Mouse (Mus musculus) 3134 (cell line): Measurements from ENCODE around the gene Gm10945.

Source experiments
- DNase-seq: peaks from one replicate; pipeline ENCODE4 v3.0.0-alpha.2; 2011; ENCODE audit warnings: low spot score; ENCODE audit not compliant: insufficient read length; ENCODE audit errors: extremely low read depth

Gm10945 gene

DNA sequence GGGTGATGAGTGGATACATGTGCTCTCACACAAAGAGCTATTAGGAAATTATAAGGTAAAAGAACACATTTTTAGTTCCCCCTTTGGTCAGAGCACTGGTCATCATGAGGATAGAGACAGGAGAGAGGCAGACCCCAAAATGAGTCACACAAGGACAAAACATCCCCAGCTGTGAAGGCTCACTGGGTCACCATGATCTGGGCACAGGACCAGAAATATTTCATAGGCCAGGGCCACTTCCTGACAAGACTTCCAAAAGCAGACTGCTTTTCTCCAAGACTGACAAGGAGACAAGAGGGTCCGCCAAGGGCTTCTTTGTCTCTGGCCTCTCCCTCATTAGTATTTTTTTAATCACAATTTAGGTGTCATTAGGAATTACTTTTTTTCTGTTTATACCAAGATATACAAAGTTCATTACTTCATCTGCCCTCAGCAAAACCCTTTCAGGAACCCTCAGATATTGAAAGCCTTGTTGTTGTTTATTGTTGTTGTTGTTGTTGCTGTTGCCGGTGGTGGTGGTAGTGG is at the start of gene Gm10945:
Gene Gm10945 (minus strand): TSS at position 475 of the 525 bp plus-strand sequence.
- no peak for DNase-seq

DNA sequence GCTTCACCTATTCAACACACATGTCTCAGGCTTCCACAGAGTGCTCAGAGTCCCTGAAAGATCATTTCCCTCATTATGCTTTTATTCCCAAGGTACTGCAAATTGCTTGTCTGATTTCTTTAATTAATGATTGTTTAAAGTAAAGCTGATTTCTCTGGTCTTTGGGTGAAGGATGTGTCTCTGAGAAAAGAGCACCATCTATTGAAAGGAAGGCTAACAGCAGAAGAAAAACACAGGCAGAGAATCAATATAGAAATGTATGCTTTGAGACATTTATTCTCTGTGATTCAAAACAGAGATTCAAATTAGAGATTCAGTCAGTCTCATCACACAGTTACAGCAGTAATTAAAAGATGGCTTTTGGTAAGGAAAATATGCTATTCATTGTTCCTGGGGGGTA is 28.7 kb upstream of the Gm10945 start:
- DNase-seq: no peak

DNA sequence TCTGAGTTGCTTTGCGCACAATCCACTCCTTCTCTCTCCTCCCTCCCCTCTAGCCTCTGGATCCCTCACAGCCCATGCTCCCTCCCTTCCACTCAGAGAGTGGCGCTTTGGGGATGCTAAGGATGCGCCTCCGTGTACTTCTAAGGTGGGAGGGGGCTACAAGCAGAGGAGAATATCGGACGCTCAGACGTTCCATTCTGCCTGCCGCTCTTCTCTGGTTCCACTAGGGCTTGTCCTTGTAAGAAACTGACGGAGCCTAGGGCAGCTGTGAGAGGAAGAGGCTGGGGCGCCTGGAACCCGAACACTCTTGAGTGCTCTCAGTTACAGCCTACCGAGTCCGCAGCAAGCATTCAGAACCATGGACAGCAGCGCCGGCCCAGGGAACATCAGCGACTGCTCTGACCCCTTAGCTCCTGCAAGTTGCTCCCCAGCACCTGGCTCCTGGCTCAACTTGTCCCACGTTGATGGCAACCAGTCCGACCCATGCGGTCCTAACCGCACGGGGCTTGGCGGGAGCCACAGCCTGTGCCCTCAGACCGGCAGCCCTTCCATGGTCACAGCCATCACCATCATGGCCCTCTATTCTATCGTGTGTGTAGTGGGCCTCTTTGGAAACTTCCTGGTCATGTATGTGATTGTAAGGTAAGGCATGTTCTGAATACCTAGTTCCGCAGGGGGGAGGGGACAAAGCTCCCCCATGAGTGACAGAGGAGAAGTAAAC is 27.1 kb upstream of the Gm10945 start:
- DNase-seq: peak; percentile 3

DNA sequence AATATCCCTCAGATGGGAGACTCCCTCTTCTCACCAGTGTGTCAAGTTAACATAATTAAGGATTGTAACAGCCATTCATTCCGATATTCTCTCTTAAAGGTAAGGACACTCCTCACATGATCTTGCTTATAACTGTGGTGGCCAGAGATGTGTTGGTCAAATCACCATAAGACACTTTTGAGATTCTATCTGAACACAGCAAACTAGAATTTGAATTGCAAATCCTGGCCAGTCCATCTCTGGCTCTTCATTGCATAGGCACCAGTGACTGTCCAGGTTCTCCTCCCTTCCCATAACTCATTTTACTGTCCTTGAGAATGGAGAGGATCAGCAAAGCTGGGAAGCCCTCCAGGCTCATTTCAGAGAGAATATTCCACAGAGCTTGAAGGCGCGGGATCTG is 3.4 kb downstream of the Gm10945 start, which contains the start of gene Oprm1:
Gene Oprm1 (plus strand): TSS at position 301 of the 400 bp plus-strand sequence.
- no peak for DNase-seq

DNA sequence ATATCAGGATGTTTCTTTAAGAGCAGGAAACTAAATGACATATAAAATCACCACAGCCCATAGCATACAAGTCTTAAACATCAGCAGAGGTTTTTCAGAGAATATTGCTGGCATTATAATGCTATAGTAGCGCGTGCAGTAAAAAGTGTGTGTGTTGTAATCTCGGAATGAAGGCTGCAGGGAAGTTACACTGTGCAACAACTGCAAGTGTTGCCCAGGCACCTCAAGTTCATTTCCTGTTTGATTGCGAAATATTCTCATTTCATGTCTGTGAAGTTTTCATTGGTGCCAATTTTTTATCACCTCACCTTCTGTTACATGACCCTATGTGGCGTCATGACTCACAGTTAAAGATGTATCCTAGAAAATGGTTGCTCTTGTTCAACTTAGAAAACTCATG is 8.2 kb downstream of the Gm10945 start:
- no peak for DNase-seq

DNA sequence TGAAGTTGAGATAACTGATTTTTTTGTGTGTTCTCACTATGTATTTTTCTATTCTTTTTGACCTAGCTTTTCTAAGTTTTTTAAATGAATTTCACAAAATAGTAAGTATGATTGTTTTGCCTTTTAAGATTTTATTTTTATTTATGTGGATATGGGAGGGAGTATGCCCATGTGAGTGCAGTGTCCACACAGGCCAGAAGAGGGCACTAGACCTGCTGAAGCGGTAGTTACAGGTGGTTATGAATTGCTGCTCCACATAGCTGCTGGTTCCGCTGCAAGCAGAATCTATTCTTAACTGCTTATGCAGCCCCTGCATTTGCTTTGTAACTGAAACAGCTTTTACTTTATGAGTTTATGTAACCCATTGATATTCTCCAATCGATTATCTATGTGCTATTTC is 33.1 kb downstream of the Gm10945 start:
- DNase-seq: no peak

DNA sequence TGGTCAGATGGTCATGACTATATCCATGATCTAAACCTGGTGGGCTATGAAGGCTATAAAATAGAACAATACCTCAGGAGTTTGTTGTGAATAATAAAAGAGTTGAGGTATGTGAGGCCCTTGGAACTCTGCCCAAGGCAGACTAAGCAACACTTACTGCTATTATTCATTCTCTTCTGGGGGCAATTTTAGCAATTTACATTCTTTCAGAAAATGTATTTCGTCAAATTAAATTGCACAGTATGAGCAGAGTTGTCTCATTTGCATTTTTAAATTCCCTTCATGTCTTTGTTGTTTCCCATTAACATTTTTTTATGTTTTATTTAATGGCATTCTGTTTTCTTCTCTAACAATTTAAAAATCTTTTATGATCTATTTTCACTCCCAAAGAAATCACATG is 37.8 kb downstream of the Gm10945 start:
- no peak for DNase-seq

DNA sequence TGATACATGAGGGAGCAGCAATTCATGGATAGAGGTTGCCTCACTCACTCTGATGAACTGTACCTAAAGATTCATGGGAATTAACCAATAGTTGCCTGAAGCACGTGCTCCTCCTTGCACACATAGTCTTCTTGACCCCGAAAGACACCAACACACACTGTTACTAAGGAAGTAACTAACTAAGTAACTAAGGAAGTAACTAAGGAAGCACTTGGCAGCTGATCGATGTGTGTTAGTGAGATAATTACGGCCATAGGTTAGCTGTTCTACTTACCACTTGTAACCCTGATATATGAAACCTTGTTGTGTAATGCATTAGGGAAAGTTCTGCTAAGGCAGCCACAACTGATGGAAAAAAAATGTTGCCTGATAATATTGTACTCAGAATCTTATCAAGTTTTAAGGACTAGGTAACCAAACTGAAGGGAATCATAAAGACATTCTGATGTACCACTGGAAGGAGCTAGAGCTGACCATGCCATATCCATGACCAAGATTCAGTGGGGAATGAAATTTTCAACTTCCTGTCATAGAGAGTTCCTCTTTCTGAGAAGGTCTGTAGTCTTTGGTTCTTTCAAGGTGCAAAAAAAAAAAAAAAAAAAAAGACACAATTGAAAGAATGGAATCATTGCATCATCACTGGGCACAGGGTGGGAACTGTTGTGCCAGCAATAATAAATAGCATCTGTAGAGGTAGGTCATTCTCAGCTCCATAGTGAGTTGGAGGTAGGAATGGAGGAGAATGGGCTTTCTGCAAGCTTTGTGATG is 44.2 kb downstream of the Gm10945 start:
- DNase-seq: no peak

DNA sequence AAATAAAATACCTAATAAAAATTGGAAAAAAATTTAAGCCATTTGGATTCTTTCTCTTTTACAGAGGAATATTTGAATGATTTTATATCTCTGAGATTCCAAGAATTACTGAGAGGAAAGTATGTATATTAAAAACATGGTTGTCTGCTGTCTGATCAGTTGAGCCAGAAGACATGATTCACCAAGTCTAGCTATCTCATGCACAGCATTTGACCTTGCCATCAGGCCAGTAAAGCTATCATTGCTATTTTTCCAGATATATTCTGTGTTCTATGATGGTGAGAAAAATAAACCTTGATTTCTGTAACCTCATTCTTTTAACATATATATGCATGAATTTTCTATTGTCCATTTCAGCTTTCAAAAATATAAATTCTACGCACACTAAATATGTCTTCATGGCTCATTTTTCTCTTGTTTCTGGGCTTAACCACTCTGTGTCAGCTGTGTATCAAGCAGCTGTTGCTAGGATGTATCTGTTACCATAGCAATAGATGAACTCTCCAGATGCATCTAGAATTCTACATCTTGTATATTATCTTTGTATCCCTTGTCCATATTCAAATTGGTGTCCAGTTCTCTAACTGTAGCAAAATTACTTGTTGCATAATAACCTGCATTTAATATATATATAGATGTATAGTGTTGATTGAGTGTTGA is 56.2 kb downstream of the Gm10945 start:
- no peak for DNase-seq

DNA sequence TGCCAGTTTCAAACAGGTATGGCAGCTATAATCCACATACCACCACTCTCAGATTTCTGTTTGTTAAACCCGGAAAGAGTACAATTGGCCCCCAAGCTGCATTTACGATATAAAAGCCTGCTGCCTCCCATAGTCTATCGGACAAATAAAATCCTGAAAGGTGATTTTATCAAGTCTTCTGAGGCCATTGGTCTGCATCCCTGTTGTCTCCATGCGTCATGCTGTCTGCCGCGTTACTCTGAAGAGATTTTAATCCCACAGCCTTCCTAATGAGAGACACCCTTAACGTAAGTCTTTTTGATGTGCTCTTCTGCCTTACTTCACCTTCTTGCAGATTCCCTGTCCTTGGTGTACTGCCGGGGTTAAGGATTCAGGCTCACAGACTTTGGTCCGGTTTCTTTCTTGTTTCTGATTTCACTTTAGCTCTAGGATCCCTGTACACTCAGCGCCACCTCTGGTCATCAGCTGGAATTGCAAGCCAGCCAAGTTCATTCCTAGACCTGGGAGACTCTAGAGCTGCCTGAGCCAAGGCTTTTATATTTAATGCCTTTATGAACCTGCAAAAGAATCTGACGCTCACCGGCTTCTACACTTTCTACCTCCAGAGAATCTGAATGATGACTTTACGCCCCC is 67.2 kb downstream of the Gm10945 start:
- DNase-seq: peak; percentile 0
